Mouse (Mus musculus) heart, adult 9 months (tissue): ENCODE results near the gene Stx1a.

Source experiments
- DNase-seq, 2 experiments: peaks; one replicate each; pipeline ENCODE4 v3.0.0; 2022; ENCODE audit warnings: low spot score in 2 of 2

Gene Stx1a

DNA sequence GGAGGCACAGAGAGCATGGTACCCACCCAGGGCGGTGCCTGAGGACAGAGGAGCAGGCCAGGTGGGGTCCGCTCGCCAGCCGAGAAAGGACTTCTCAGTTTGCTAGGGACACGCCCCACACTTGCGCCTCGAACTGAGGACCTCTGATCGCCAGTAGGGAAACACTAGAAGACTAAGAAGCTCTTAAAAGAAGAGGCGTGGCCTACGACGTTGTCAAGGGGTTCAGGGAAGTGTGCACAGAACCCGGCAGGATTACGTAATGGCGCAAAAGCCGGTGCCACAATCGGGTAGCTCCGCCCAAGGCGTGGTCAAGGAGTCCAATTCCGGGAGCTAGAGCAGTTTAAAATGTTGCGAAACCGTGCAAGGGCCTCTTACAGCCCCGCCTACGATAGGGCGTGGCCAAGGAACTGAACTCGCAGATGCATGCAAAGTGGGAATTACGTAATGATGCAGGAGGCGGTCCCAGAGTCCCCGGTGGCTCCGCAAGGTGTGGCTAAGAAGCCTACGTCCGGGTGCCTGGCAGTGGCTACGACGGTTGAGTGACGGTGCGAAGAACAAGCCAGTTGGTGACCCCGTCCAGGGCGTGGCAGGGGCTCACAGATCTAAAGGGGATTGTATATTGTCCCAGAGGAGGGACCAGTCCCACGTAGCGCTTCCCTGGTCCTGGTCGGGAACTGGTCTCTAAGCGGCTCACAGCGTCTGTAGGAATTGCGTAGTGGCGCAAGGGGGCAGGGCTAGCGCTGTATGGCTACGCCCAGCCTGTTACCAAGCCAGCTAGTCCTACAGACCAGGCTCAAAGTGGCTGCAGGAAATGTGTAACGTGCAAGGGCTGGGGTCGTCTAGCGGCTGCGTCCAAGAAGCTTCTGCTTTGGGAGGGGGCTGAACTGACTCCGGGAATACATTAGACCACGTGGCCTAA is 14.4 kb upstream of the Stx1a start, which contains the start of gene Abhd11:
Gene Abhd11, plus strand, starts transcription at position 482 of the 919 bp plus-strand sequence.
- DNase-seq, result peak; percentile 99

GRCm38 (mm10) chr5:135009590-135010319 is 13.5 kb upstream of the Stx1a start:
- peak; percentile 92 to 93 for DNase-seq

- DNase-seq, result no peak
These were observed 13.0 kb upstream of the Stx1a start for GRCm38 (mm10) chr5:135010320-135010709.

DNA sequence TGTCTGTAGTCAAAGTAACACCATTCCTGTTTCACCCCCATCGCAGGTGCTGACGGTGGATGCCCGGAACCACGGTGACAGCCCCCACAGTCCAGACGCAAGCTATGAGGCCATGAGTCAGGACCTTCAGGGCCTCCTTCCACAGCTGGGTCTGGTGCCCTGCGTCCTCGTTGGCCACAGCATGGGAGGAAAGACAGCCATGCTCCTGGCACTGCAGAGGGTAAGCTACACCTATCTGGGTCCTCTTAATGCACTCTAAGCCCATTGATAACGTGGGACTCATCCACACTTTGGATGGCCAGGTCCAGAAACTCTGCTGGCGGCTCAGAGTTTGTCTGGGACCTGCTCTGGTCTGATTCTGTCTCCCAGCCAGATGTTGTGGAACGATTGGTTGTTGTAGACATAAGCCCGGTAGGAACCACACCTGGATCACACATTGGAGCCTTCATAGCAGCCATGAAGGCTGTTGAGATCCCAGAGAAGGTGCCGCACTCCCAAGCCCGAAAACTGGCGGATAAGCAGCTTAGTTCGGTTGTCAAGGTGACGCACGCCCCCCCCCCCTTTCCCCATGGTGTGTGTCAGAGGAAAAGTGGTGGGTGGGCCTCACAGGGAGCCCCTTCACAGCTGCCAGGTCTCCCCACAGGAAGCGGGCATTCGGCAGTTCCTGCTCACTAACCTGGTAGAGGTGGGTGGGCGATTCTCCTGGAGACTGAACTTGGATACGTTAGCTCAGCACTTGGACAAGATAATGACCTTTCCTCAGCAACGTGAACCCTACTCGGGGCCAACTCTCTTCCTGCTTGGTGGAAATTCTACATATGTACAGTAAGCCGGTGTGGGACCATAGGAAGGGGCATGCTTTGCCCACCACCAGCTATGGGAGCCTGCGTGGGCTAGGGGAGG is 12.2 kb upstream of the Stx1a start:
- DNase-seq, result no peak

GRCm38 (mm10) chr5:135011809-135012613 is 11.3 kb upstream of the Stx1a start:
- DNase-seq, result peak in 1 of 2 experiments; percentile 27

GRCm38 (mm10) chr5:135012671-135013441 is 10.4 kb upstream of the Stx1a start:
- DNase-seq, result peak; percentile 40 to 58

- DNase-seq, result peak; percentile 73 to 85
These were observed 7.8 kb upstream of the Stx1a start for GRCm38 (mm10) chr5:135015497-135015896.

DNA sequence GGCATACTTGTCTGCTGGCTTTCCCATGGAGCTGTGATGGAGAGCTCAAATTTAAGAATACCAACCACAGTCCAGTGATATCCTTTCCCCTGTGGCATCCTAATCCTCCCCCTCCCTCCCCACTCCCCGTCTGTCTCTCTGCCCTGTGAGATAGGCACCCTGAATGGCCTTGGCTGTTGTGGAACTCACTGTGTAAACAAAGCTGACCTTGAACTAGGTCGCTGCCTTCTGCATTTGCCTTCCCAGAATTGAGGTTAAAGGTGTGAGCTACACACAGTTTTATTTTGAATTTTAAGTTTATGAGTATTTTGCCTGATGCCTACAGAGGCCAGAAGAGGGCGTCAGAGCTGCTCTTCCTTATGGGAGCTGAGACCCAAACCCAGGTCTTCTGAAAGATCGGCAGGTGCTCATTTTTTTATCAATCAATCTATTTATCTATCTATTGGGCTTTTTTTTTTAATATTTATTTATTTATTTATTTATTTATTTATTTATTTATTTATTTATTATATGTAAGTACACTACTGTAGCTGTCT is 7.0 kb upstream of the Stx1a start:
- no peak for DNase-seq

- DNase-seq, result peak; percentile 50 to 66
These were observed 1.5 kb upstream of the Stx1a start for GRCm38 (mm10) chr5:135021814-135022213.

- no peak for DNase-seq
These were observed 1.5 kb downstream of the Stx1a start for GRCm38 (mm10) chr5:135024665-135025224.

- DNase-seq, result no peak
These were observed 2.6 kb downstream of the Stx1a start for GRCm38 (mm10) chr5:135025899-135026298.

GRCm38 (mm10) chr5:135029007-135029854 is 5.9 kb downstream of the Stx1a start:
- DNase-seq, result peak in 1 of 2 experiments; percentile 30

- no peak for DNase-seq
These were observed 9.3 kb downstream of the Stx1a start for GRCm38 (mm10) chr5:135032581-135032980.

DNA sequence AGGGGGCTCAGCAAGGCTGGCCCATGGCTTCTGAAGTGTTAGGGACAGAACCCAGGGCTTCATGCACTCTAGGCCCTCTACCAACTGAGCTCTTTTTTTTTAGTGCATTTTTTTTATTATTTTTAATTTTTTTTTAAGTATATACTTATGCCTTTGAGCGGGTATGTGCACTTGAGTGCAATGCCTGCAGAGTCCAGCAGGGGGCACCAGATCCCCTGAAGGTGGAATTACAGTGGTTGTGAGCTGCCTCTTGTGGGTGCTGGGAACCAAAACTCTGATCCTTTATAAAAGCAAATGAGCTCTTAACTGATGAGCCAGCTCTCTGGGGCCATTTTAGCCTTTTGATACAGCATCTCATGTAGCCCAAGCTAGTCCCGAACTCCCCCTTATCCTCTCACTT is 11.3 kb downstream of the Stx1a start:
- no peak for DNase-seq

- no peak for DNase-seq
These were observed 12.5 kb downstream of the Stx1a start for GRCm38 (mm10) chr5:135035608-135036359.

- no peak for DNase-seq
These were observed 14.7 kb downstream of the Stx1a start for GRCm38 (mm10) chr5:135037946-135038345.

DNA sequence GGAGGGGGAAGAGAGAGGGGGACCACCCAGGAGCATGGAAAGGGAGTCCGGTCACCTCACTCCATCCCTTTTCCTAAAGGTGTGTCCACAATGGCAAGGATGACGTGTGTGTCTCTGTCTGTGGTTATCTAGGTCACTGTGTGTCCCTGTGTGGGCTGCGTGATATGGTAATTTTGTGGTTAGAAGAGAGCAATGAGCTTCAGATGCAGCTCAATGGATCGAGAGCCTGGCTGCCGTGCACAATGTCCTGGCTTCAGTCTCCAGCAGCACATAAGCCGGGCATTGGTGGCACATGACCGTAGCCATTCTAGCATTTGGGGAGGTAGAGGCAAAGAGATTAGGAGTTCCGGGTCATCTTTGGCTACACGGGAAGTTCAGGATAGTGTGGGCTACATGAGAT is 16.3 kb downstream of the Stx1a start:
- no peak for DNase-seq

DNA sequence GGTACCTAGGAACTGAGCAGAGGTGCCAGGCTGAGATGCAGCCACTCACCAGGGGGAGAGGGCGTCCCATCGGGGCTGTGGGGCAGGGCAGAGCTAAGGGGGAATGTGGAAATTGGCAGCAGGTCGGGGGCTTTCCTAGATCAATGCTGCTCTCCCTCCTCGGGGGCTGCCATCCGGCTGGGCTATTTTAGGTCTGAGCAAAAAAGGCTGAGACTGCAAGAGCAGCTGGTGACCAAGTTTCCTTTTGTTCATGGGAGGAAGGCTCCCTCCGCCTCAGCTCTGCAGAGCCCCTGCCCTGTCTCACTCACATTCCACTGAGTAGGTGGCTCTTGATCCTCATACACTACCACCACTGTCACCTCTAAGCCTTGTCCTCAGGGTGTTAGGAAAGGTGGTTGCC is 16.8 kb downstream of the Stx1a start:
- DNase-seq, result no peak
